Mouse (Mus musculus) layer of hippocampus, adult 8-10 months (tissue): ENCODE data around the gene Umps. TPM values are rescaled to one million over a fixed set of nuclear protein-coding genes. Genes with fewer than 3 reads are reported as not detected.
A peak's percentile ranks its signal among the peaks of the same experiment; 100 is the strongest.

Source experiments
- DNase-seq, 2 experiments: peaks; one replicate each; pipeline ENCODE4 v3.0.0; 2022; ENCODE audit warnings: low spot score in 2 of 2
- total RNA-seq, 4 experiments: library from RNA; stranded (reverse); gene quantifications; 2 replicates each; pipeline ENCODE4 v1.2.4; 2022

Umps gene
- total RNA-seq, 4 experiments from 2014 or later = 14.6 to 20.2 (median 17.3) TPM

- DNase-seq = no peak
Measured at GRCm38 (mm10) chr16:33963509-33963908, 3.3 kb downstream of the Umps start.

DNA sequence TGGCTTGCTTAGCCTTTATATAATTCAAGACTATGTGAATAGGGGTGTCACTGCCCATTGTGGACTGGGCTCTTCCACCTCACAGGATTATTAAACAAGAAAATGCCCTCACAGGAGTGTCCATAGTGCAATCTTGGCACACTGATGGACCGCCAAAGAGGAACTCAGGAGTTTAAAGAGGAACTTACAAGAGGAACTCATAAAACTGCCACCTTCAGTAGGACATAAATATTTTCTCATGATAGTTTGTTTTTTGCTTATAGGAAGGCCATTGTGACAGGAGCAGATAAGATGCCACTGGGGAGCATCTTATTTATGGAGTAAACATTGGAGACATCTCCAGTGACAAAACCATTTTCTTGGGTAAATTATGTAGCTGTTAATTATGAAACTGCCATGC, 12.0 kb downstream of the Umps start:
- no peak for DNase-seq

DNA sequence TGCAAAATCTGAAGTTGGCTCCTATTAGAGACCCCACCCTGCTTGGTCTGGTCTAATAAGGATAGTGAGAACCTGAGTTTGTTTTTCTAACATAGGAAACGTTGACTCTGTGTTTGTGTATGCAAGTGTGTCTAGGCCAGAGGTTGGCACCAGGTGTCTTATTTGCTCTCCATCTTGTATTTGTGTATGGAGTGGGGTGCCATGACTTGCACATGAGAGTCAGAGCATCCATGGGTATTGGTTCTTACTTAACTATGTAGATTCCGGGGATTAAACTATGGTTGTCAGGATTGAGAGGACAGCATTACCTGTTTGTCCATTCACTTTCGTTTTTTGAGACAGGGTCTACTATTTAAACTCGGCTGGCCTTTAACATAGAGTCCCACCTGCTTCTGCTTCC, 13.8 kb downstream of the Umps start:
- no peak for DNase-seq

GRCm38 (mm10) chr16:33950830-33951229, 16.0 kb downstream of the Umps start:
- peak; percentile 55 to 82 for DNase-seq

DNA sequence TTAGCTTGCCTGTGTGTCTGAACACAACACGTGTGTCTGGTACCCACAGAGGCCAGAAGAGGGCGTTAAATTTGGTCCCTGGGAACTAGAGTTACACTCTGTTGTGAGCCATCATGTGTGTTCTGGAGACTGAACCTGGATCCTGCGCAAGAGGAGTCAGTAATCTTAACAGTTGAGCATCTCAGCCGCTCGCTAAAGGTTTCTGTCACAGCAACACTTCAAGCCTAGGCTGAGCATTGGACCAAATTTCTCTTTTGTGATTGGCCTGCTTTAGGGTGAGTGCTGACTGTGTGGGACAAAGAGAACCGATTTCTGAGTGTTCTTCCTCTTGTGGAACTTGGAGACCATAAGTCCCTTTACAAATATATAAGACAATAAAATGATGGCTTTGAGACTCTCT, 16.5 kb downstream of the Umps start:
- DNase-seq = no peak

GRCm38 (mm10) chr16:33947664-33948571, 18.9 kb downstream of the Umps start:
- no peak for DNase-seq

- DNase-seq = no peak
Measured at GRCm38 (mm10) chr16:33946021-33946420, 20.8 kb downstream of the Umps start.

DNA sequence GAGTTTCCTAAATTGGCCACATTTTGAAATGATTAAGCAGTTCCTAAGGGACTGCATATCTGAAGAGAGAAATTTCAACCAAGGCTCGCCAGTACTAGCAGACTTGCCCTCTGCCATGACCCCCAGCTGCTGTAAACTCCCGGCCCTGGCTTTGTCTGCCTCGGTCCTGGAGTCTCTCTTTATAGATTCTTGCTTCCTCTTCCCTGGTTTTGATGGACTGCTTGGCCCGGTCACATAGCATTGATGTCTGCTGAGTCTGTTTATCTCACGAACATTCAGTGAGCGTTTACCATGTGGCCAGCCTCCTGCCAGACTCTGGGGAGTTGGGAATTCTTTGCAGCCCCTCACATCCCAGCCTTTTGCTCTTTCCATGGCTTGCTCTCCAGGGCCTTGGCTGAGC, 22.1 kb downstream of the Umps start:
- no peak for DNase-seq

GRCm38 (mm10) chr16:33944126-33944525, 22.7 kb downstream of the Umps start:
- DNase-seq = no peak

DNA sequence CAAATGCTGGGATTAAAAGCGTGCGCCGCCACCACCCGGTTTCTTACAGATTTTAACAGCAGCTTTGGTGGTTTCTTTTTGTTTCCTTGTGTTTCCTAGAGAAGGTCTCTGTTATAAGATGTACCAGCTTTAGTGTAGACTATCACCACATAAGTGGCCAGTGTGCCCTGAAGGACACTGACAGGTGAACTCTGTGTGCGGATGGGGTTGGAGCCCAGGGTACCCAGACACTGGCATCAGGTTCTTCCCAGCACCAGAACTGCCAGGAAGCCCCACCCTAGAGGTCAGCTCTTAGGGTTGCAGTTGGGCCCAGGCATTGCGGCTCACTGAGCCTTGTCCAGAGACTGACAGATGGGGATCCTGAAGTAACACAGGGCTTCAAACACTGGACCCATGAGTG, 23.4 kb downstream of the Umps start:
- DNase-seq = no peak

GRCm38 (mm10) chr16:33942341-33942740, 24.5 kb downstream of the Umps start:
- DNase-seq = no peak

GRCm38 (mm10) chr16:33941271-33941781, 25.5 kb downstream of the Umps start:
- DNase-seq = peak; percentile 28 to 48

DNA sequence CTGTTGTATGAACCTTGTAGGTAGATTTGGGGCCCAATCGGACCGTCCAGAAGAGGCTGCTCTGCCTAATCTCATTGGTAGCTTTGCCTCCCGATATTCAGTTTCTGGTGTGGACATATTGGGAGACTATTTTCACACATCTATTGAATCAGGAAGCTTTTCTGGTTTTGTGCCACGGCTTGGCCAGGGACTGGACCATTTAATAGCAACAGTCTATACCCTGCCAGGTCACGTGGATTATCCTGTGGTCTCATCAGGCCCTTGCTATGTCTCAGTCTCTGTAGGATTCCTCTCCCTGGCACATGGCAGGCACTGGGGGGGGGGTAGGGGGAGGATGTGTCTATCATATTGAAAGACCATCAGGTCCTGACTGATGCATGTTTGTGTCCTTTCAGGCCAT, 26.7 kb downstream of the Umps start:
- DNase-seq = no peak

DNA sequence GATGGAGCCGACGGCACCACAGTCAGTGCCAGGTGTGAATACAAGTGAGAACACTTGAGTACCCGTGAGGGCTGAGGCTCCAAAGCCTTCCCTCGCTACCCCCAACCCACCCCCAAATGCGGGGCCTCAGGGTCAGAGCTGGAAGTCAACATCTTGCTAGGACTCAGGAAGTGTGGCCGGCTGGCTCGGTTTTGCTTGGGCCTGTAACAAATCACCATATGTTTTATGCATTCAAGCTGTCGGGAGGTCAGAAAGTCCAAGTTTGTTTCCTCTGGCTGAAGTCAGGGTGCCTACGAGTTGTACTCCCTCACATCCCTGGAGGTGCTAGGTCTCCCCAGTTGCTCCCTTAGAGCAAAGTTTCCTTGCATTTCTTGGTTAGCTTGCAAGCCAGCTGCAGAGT, 27.2 kb downstream of the Umps start:
- no peak for DNase-seq

- DNase-seq = no peak
Measured at GRCm38 (mm10) chr16:33939133-33939531, 27.7 kb downstream of the Umps start.

DNA sequence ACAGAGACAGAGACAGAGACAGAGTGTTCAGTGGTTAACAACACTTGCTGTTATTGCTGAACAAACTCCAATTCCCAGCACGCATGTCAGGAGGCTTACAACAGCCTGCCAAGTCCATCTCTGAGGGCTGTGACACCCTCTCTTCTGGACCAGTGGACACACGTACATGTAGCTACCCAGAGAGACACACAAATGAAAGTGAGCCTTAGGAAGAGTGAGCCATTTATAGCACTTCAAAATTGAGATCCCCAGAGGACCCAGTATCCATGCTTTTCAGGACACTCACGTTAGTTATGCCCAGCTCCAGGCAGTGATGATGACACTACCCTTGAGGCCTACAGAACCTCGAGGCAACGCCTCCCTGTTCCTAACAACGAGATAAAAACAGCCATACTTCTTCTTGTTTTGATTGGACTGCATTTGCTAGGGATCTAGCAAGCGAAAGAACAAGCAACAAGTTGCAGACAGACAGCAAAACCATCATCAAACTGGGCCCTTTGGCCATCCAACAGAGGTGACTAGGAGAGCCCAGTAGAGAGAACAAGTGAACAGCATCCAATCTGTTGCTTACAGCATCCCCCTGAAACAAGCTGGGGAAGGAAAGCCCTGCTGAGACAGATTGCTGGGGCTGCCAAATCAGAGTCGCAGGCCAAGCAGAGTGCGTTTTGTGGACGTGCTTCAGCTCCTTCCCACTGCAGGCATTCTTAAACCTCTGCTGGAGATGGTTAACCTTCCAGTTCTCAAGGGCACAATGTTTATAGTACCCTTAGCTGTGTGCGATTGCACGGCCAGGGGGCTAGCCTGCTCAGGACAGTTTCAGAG, 28.3 kb downstream of the Umps start:
- DNase-seq = no peak

GRCm38 (mm10) chr16:33937567-33937966, 29.3 kb downstream of the Umps start:
- DNase-seq = peak; percentile 35 to 59

DNA sequence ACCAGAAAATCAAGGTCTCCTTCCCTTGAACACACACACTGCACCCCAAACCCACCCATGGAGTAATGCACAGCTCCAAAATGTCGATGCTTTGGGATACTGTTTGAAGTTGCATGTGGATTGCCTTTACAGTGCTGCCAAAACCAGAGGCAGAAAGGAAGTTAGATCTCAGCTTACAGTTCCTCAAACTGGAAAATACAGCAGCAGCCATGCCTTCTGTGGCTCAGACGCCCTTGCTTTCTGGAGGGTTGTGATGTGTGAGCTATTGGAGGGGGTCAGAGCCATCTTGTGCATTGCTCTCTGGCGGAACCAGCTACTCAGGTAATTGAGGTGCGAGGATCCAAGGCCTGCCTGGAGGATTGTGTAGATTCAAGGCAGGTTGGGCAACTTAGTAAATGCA, 30.0 kb downstream of the Umps start:
- DNase-seq = no peak

DNA sequence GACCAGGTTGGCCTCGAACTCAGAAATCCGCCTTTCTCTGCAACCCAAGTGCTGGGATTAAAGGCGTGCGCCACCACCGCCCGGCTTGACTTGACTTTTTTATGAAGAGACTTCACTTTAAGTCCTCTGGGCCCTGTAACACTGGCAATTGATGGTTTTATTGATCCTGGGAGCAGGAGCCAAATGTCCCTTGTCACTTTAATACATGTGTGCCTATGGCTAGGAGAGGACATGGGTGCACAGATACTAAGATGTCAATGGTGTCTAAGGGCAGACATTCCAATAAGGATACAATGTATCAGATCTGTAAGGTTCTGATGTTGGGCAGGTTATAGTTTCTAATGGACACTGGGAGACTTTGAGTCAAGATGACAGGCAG, 31.4 kb downstream of the Umps start:
- no peak for DNase-seq

DNA sequence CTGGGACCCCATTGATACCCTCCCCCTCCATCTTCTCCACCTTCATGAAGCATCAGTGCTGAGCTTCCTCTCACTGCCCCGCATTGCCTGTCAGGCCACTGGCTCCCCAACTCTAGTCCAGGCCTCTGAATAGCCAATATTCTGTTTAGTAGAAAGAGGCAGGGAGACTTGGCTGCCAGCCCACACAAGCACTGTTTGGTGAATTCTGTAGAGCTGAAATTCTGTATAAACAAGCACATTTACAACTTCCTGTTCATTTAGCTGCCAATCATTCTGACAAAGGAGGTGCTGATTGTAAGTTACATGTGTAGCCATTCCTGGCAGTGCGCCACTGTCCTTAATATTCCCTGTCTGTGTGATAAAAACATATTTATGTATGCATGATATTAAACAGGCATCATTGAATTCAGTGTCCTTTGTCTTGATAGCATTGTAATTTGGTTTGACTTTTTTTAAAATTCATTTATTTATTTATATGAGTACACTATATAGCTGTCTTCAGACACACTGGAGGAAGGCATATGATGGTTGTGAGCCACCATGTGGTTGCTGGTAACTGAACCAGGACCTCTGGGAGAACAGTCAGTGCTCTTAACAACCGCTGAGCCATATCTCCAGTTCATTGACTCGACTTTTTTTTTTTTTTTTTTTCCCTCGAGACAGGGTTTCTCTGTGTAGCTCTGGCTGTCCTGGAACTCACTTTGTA, 32.0 kb downstream of the Umps start:
- DNase-seq = peak; percentile 39 to 62

GRCm38 (mm10) chr16:33933411-33933810, 33.4 kb downstream of the Umps start:
- no peak for DNase-seq

DNA sequence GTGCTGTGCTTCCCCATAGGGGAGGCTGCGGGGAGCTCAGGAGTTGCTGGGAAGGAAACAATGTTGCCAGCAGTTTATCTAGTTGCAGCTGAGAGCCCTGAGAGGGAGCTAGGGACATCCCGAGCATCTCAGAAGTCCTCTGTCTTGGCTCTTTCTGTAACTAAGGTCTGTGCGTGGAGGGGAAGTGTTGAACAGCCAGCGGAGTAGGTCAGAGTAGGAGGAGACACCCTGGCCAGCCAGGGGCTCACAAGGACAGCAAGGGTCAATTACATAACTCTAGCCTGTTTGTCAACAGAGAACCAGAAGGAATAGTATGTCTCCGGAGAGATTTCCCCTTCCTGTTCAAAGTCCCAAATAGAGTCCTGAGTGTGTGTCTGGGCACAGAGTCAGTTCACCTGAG, 34.7 kb downstream of the Umps start:
- no peak for DNase-seq
